Mouse (Mus musculus): ENCODE data around the gene Gm8005.
"Not testable (repeated sequence)": the region's sequence is repeated elsewhere in the genome, so short reads cannot be mapped to it uniquely, and the experiment has no call there.

Gene Gm8005

DNA sequence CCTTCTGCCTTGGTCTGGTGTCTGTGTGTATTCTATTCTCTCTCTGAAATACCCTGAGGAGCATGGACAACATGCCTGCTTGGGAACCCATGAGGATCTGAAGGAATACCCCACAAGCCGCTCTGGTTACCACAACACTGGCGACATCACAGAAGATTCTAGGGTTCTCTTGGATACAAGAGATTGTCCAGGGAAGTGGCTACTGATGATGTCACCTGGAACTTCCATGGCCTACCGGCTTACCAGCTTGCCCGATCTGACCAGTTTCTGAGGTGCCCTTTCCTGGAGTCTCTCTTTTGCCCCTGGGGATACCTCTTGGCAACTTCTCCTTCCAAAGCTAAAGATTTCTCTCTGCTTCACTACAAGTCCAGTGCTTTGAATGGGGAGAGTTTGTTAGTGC lies at the start of gene Gm8005:
Gm8005 (minus strand) TSS at position 101 of the 400 bp plus-strand sequence.
- not testable (repeated sequence) for DNase-seq (ENCODE audit: low spot score)

DNA sequence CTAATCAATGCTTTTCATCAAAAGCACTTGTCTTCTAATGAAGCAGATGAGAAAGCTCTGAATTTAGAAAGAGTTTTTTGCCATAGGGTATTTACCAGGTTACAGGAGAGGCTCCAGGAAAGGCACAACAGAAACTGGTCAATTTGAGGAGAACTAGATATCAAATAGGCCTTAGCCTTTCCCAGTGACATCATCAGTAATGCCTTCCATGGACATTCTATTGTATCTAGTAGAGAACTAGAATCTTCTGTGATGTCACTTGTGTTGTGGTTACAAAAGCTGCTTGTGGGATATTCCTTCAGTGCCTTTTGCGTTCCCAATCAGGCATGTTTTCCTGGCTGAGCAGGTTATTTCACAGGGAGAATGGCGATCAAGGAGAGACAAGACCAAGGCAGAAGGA lies 24.1 kb upstream of the Gm8005 start, which contains the start of gene Gm8011:
Gm8011 (plus strand) TSS at position 301 of the 400 bp plus-strand sequence.
- DNase-seq (ENCODE audit: low spot score): not testable (repeated sequence)
